Comparison of ENCODE assay signal across 31 mouse cellular contexts in the genomic region with DNA sequence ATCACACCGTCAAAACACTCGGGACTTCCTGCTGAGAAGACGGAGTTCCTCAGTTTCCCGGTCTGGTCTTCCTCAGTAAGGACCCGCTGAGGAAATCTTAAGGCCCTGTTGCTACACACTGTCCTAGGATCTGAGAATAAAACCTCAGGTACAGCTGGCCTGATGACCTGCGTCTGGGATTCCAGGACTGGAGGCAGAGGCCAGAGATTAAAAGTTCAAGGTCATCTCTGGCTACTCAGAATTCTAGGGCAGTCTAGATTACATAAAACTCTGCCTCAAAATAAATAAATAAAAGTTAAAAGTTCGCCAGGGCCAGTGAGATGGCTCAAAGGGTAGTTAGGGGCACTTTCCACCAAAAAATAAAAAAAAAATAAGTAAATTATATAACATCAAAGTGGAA. TPM values are rescaled to one million over a fixed set of nuclear protein-coding genes. Genes with fewer than 3 reads are reported as not detected.
"Had no signal": no experiment of that assay in that cellular context is flagged by ENCODE, and none has a peak within 500 bp of the region (broad histone marks: within the 10 kb centered on the region; RNA-seq: fewer than 3 reads in every experiment).

No protein-coding gene starts in this region.

- DNase-seq: forebrain, postnatal 0 days; gastrocnemius, postnatal 14 days; gastrocnemius, postnatal 36 days; heart, adult 11 months; heart, adult 2 months; heart, postnatal 14 days; heart, postnatal 36 days; kidney, adult 11 months; kidney, postnatal 14 days; kidney, postnatal 36 days; layer of hippocampus, adult 9-11 months; layer of hippocampus, postnatal 36 days; left cerebral cortex, postnatal 4 days; liver, embryonic 13.5 days had no signal

- H3K9ac ChIP-seq: forebrain, postnatal 0 days; heart, embryonic 13.5 days; heart, embryonic 15.5 days; hindbrain, embryonic 13.5 days; hindbrain, embryonic 15.5 days; limb, embryonic 13.5 days; limb, embryonic 15.5 days; liver, embryonic 13.5 days; liver, embryonic 15.5 days had no signal

- H3K4me3 ChIP-seq: heart, adult 2 months; heart, embryonic 10.5 days; heart, embryonic 13.5 days; heart, embryonic 15.5 days; hindbrain, embryonic 13.5 days; hindbrain, embryonic 15.5 days; limb, embryonic 13.5 days; limb, embryonic 15.5 days; liver, embryonic 13.5 days; liver, embryonic 15.5 days had no signal

- H3K27ac ChIP-seq: heart, adult 2 months; heart, embryonic 10.5 days; heart, embryonic 13.5 days; heart, embryonic 15.5 days; hindbrain, embryonic 13.5 days; hindbrain, embryonic 15.5 days; hindbrain, postnatal 0 days; kidney, postnatal 0 days; limb, embryonic 13.5 days; limb, embryonic 15.5 days; liver, embryonic 13.5 days; liver, embryonic 15.5 days had no signal

- H3K4me2 ChIP-seq: heart, embryonic 13.5 days; heart, embryonic 15.5 days; hindbrain, embryonic 13.5 days; hindbrain, embryonic 15.5 days; limb, embryonic 13.5 days; limb, embryonic 15.5 days; liver, embryonic 13.5 days; liver, embryonic 15.5 days had no signal

- H3K27me3 ChIP-seq: heart, embryonic 13.5 days; heart, embryonic 15.5 days; hindbrain, embryonic 13.5 days; hindbrain, embryonic 15.5 days; limb, embryonic 13.5 days; limb, embryonic 15.5 days had no signal

- ATAC-seq: forebrain, postnatal 0 days; hindbrain, postnatal 0 days; intestine, embryonic 16.5 days had no signal

- H3K9me3 ChIP-seq: heart, embryonic 10.5 days; heart, embryonic 13.5 days; heart, embryonic 15.5 days; hindbrain, embryonic 13.5 days; hindbrain, embryonic 15.5 days; limb, embryonic 13.5 days; limb, embryonic 15.5 days; liver, embryonic 13.5 days; liver, embryonic 15.5 days had no signal

- H3K36me3 ChIP-seq: heart, embryonic 13.5 days; heart, embryonic 15.5 days; hindbrain, embryonic 13.5 days; hindbrain, embryonic 15.5 days; limb, embryonic 13.5 days; limb, embryonic 15.5 days; liver, embryonic 13.5 days; liver, embryonic 15.5 days had no signal

RNA-seq across cellular contexts. Expression of a gene that starts 34.7 kb away (rescaled TPM):
- total RNA-seq: gastrocnemius, adult 18-20 months; gastrocnemius, adult 8-10 months; gastrocnemius, postnatal 14 days; gastrocnemius, postnatal 36 days; heart, adult 2 months; heart, postnatal 14 days; heart, postnatal 36 days; hematopoietic stem cell, adult 5-6 weeks had no signal
- polyA plus RNA-seq: gonadal fat pad, adult 2 months; heart, adult 2 months; heart, postnatal 0 days; hindbrain, embryonic 11.5 days; liver, embryonic 13.5 days; liver, embryonic 15.5 days had no signal
